Mouse (Mus musculus) spleen, adult 2 months (tissue): Measurements from ENCODE around the gene Gm8251. TPM values are rescaled to one million over a fixed set of nuclear protein-coding genes. Genes with fewer than 3 reads are reported as not detected.

Experiments used
- DNase-seq, 2 experiments: peaks; one replicate each; pipeline versions ENCODE4 v3.0.0 to v3.0.0-alpha.2; 2012 to 2021; ENCODE audit warnings: low spot score in 2 of 2, low read depth in 1 of 2
- H3K27ac ChIP-seq: fragments of 200-500 bp; 2 replicates; pipeline ENCODE4 v1.5.1; 2012; ENCODE audit warnings: low read length, inconsistent platforms; ENCODE audit not compliant: insufficient read depth
- H3K27me3 ChIP-seq: fragments of 200-500 bp; 2 replicates; pipeline ENCODE4 v1.6.1; 2012; ENCODE audit warnings: mild to moderate bottlenecking, moderate library complexity, low read length, inconsistent platforms; ENCODE audit not compliant: control insufficient read depth, insufficient read depth
- H3K36me3 ChIP-seq: fragments of 200-500 bp; 2 replicates; pipeline ENCODE4 v1.6.1; 2012; ENCODE audit warnings: mild to moderate bottlenecking, low read length, inconsistent platforms; ENCODE audit not compliant: control insufficient read depth, insufficient read depth
- H3K4me1 ChIP-seq: fragments of 200-500 bp; 2 replicates; pipeline ENCODE4 v1.6.1; 2011; ENCODE audit warnings: inconsistent platforms; ENCODE audit not compliant: control insufficient read depth, insufficient read depth, insufficient read length
- H3K4me3 ChIP-seq: fragments of 200-500 bp; 2 replicates; pipeline ENCODE4 v1.5.1; 2011; ENCODE audit warnings: mild to moderate bottlenecking, inconsistent platforms; ENCODE audit not compliant: insufficient read depth, insufficient read length; ENCODE audit errors: extremely low read depth
- CTCF ChIP-seq: fragments of 200-500 bp; IDR thresholded peaks from 2 replicates; pipeline ENCODE4 v1.5.1; 2011; ENCODE audit warnings: mild to moderate bottlenecking, inconsistent platforms; ENCODE audit not compliant: insufficient read depth, insufficient read length, insufficient replicate concordance; ENCODE audit errors: extremely low read depth
- POLR2A ChIP-seq: fragments of 200-500 bp; IDR thresholded peaks from 2 replicates; pipeline ENCODE4 v1.6.1; 2011; ENCODE audit warnings: low read depth, low read length, inconsistent platforms
- WGBS: fragments of 180-500 bp; shearing (Covaris S2); methylation state at CpG from one replicate; pipeline ENCODE4 v1.1.7; 2018; 5-methylcytosine and 5-hydroxymethylcytosine counted together
- polyA plus RNA-seq: library from polyadenylated mRNA; depleted of rRNA; stranded (reverse); fragments of >200 nt; gene quantifications from 2 replicates; pipeline ENCODE4 v1.2.3, GENCODE M21; 2012; rRNA removed

Gm8251 gene
- polyA plus RNA-seq, 1 experiment = not detected

- Histone ChIP-seq H3K4me1 (no peaks in the 10 kb centered on the region), H3K36me3 (no peaks in the 10 kb centered on the region), H3K27me3 (peaks cover 1% of the 10 kb centered on the region; the same call in 1 of the 2 replicates), H3K4me3 (no peak overlapping the region), H3K27ac (no peak overlapping the region)
- no peak for DNase-seq
- WGBS = 87% methylated on average over 1 of the region's 1 CpGs
- TF ChIP-seq CTCF (no peak), POLR2A (no peak)
These were observed 39.1 kb downstream of the Gm8251 start for GRCm38 (mm10) chr1:44022656-44023055.

DNA sequence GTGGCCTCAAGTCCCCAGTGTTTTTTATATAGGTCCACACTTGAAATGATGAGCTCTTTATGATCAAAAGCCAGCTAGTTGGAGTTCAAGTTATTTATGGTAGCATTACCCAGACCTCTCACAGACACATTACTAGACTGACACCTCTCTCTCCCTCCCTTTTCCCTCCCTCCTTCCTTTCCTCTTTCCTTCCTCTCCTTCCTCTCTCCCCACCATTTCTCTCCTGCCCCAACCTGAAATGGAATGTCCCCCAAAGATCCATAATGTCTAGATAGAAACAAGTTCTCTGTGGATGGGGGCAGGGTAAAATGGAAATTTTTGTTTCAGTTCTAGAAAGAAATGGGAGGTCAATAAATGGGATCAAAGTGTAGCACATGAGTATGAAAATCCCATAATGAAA lies 41.8 kb downstream of the Gm8251 start, which contains the start of gene Mettl21c:
TSS of gene Mettl21c (minus strand) at position 101 of the 400 bp plus-strand sequence.
- TF ChIP-seq CTCF (no peak), POLR2A (no peak)

GRCm38 (mm10) chr1:44015556-44015955 lies 46.2 kb downstream of the Gm8251 start:
- Histone ChIP-seq H3K27me3 (peaks cover 1% of the 10 kb centered on the region; the same call in 1 of the 2 replicates), H3K36me3 (no peaks in the 10 kb centered on the region), H3K4me3 (no peak overlapping the region), H3K4me1 (no peaks in the 10 kb centered on the region), H3K27ac (no peak overlapping the region)
- DNase-seq = no peak
- TF ChIP-seq CTCF (no peak), POLR2A (no peak)
- WGBS = 83% methylated on average over 2 of the region's 2 CpGs

More for the DNA sequence above, 41.8 kb downstream of the Gm8251 start, which contains the start of gene Mettl21c:
- no peaks in the 10 kb centered on the region for H3K36me3 ChIP-seq
- no peak for DNase-seq
- no peak within 1 kb of the TSS for H3K27ac ChIP-seq
- peaks cover 1% of the 10 kb centered on the region; the same call in 1 of the 2 replicates for H3K27me3 ChIP-seq
- no peak within 1 kb of the TSS for H3K4me3 ChIP-seq
- H3K4me1 ChIP-seq = no peaks in the 10 kb centered on the region

Other genes with a start within 250 kb of the Gm8251 start
- gene Uxs1, start 234.1 kb downstream of the Gm8251 start, polyA plus RNA-seq = 3.5 and 4.9 TPM in 2 replicates
- 4.5 and 4.7 TPM in 2 replicates for gene Tpp2, start 128.3 kb downstream of the Gm8251 start, polyA plus RNA-seq
- not detected in 2 replicates for gene Mettl21c, start 41.9 kb downstream of the Gm8251 start, polyA plus RNA-seq
- gene Tex30, start 40.5 kb upstream of the Gm8251 start, polyA plus RNA-seq = 5.8 and 6.3 TPM in 2 replicates
- gene Kdelc1, start 56.9 kb upstream of the Gm8251 start, polyA plus RNA-seq = 5.6 and 8.0 TPM in 2 replicates
- 0.85 and 1.5 TPM in 2 replicates for gene Bivm, start 57.0 kb upstream of the Gm8251 start, polyA plus RNA-seq
- gene Ercc5, start 85.8 kb upstream of the Gm8251 start, polyA plus RNA-seq = 2.3 and 2.7 TPM in 2 replicates
- gene Mettl21e, start 157.0 kb upstream of the Gm8251 start, polyA plus RNA-seq = not detected in 2 replicates